Mouse (Mus musculus): ENCODE results near the gene Evc. TPM values are rescaled to one million over a fixed set of nuclear protein-coding genes. Genes with fewer than 3 reads are reported as not detected.

Evc gene
- polyA plus RNA-seq, 1 experiment from 2014 or later: 3.6 TPM

DNA sequence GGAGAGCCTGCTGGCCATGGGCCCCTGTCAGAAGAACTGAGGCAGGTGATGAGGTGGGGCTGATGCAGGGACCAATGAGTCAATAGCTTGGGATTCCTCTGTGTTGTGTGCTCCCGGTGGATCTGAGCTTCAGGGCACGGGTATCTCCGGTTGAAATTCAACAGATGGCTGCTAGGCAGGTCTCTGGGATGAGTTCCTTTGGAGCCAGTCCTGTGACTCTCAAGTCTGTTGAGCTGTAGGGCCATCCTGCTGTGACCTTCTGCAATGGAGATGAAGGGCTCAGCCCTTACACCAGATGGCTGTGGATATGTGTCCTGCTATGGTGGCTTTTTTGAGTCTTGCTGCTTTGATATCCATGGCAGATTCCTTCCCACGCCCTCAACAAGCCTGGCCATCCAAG, 89.2 kb downstream of the Evc start:
- H3K27ac ChIP-seq (replicated peaks): peak overlapping the region; percentile 98
- peak overlapping the region; percentile 68 for H3K4me3 ChIP-seq
- H3K36me3 ChIP-seq: peaks cover 13% of the 10 kb centered on the region
- peak overlapping the region; percentile 90 for H3K4me2 ChIP-seq
- H3K4me1 ChIP-seq (replicated peaks): peaks cover 86% of the 10 kb centered on the region
- no peaks in the 10 kb centered on the region for H3K9me3 ChIP-seq
- H3K27me3 ChIP-seq: peaks cover 13% of the 10 kb centered on the region
- 44% methylated on average over 4 of the region's 4 CpGs for WGBS
- ATAC-seq (ENCODE audit: low read depth): no peak
- peak overlapping the region; percentile 92 for H3K9ac ChIP-seq

DNA sequence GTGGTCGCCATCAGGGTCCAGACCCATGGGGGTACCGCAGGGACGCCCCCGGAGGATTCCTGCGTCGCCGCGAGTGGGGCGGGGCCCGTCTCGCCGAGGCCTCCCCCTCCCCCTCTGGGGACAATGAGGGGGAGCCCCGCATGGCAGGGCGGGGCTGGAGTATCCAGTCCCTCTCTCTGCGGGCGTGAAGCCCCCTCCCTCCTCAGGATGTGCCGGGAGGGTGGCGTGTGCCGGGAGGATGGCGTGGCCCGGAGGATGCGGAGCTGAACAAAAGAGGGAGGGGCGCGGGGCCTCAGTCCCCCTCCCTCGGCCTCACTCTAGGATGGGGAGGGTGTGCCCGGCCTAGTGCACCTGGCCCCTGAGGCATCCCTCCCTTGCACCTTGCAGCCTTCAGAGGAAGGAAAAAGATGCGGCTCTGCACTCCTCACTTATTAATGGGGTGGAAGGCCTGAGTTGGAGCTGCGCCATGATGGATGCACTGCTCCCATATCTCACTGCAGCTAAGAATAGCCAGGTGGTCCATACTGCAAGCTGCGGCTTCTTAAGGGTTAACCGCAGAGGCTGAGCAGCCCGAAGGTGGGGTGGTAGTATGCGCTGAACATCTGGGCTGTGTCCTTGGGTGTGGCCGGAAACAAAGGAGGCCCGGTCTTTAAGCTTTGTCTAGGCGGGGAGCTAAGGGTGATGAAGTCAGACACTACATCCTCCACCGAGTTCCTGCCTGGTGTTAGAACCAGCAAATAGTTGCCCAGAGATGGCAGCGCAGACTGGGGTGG, 90.4 kb downstream of the Evc start:
- Histone ChIP-seq H3K9me3 (no peaks in the 10 kb centered on the region), H3K4me1 (replicated peaks) (peaks cover 83% of the 10 kb centered on the region), H3K27me3 (peaks cover 22% of the 10 kb centered on the region), H3K9ac (peak overlapping the region; percentile 92), H3K4me2 (peak overlapping the region; percentile 90), H3K27ac (replicated peaks) (peak overlapping the region; percentile 98), H3K36me3 (peaks cover 7% of the 10 kb centered on the region; the same call in 1 of the 2 replicates), H3K4me3 (peak overlapping the region; percentile 68)
- peak; percentile 54 for ATAC-seq (ENCODE audit: low read depth)
- under 1% methylated on average over 37 of the region's 37 CpGs for WGBS

DNA sequence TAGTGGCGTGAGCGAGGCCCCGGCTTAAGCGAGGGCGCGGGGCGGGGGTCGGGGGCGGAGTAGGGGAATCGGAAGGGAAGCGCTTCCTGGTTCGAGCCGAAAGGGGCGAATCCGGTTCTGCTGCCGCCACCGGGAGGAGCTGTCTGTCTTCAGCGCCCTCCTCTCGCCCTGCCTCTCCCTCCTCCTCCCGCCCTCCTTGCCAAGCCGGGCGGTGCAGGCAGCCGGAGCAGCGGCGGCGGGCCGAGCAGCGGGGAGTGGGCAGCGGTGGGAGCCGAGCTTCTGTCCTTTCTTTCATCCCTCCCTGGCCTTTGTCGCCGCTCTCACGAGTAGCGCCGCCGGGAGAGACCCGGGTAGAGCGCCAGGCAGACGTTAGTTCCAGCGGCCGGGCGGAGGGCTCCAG, 91.0 kb downstream of the Evc start:
- WGBS: under 1% methylated on average over 35 of the region's 42 CpGs
- peaks cover 83% of the 10 kb centered on the region for H3K4me1 ChIP-seq (replicated peaks)

DNA sequence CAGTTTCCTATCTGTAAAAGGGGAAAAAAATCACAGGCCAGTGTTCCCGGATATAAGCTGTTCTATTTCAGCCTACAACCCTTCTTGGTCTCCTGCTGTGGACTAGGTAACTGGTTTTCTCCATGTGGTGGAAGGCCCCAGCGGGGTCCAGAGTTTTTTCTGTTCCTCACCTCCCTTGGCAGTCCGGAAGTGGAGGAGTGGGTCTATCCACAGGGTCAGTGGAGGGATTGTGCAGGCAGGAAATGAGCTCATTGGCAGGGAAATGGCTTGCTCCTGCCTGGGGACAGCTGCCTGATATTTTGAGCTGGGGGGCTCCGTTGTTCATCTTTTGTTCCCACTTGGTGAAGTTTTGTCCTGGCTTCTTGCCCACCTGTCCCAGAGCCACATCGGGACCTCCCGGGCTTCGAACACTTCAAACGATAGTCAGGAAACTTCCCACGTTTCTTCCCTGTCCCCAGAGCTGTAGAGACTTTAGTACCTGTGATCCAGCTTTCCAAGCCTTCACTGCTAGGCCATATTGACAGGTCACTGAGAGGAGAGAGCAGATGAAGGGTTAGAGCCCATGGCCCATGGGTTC, 91.9 kb downstream of the Evc start:
- peak overlapping the region; percentile 68 for H3K4me3 ChIP-seq
- WGBS: 36% methylated on average over 9 of the region's 9 CpGs
- H3K36me3 ChIP-seq: no peaks in the 10 kb centered on the region
- peak overlapping the region; percentile 98 for H3K27ac ChIP-seq (replicated peaks)
- peaks cover 83% of the 10 kb centered on the region for H3K4me1 ChIP-seq (replicated peaks)
- no peaks in the 10 kb centered on the region for H3K9me3 ChIP-seq
- H3K27me3 ChIP-seq: peaks cover 36% of the 10 kb centered on the region
- peak overlapping the region; percentile 92 for H3K9ac ChIP-seq
- ATAC-seq (ENCODE audit: low read depth): no peak
- peak overlapping the region; percentile 90 for H3K4me2 ChIP-seq

More for the DNA sequence above, 91.0 kb downstream of the Evc start:
- H3K9me3 ChIP-seq: no peaks in the 10 kb centered on the region
- peak overlapping the region; percentile 90 for H3K4me2 ChIP-seq
- peak; percentile 42 for ATAC-seq (ENCODE audit: low read depth)
- H3K27ac ChIP-seq (replicated peaks): peak overlapping the region; percentile 98
- H3K36me3 ChIP-seq: no peaks in the 10 kb centered on the region; the same call in 1 of the 2 replicates
- peak overlapping the region; percentile 92 for H3K9ac ChIP-seq
- H3K27me3 ChIP-seq: peaks cover 28% of the 10 kb centered on the region
- H3K4me3 ChIP-seq: peak overlapping the region; percentile 68

DNA sequence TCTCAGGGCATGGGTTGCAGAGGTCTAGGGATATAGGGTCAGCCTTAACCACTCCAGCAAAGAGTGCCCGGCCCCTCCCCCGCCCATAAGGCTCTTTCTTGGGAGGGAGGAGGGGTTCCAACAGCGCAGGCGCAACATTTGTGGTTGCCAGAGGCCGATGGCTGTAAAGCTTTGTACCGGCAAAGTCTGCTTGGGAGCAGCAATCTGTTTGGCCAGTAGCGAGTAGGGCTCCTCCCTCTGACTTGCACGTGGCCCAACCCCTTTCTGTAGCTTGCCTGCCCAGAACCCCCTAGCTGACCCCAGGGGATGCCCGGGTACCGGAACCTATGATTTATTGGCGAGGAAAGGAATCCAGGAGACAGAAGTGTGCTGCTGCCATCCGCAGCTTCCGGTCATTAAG, 92.5 kb downstream of the Evc start:
- Histone ChIP-seq H3K4me3 (peak overlapping the region; percentile 68), H3K27me3 (peaks cover 41% of the 10 kb centered on the region), H3K4me2 (peak overlapping the region; percentile 90), H3K9me3 (no peaks in the 10 kb centered on the region), H3K4me1 (replicated peaks) (peaks cover 77% of the 10 kb centered on the region), H3K36me3 (no peaks in the 10 kb centered on the region), H3K27ac (replicated peaks) (peak overlapping the region; percentile 98), H3K9ac (peak overlapping the region; percentile 92)
- WGBS: under 1% methylated on average over 13 of the region's 13 CpGs
- peak; percentile 33 for ATAC-seq (ENCODE audit: low read depth)

DNA sequence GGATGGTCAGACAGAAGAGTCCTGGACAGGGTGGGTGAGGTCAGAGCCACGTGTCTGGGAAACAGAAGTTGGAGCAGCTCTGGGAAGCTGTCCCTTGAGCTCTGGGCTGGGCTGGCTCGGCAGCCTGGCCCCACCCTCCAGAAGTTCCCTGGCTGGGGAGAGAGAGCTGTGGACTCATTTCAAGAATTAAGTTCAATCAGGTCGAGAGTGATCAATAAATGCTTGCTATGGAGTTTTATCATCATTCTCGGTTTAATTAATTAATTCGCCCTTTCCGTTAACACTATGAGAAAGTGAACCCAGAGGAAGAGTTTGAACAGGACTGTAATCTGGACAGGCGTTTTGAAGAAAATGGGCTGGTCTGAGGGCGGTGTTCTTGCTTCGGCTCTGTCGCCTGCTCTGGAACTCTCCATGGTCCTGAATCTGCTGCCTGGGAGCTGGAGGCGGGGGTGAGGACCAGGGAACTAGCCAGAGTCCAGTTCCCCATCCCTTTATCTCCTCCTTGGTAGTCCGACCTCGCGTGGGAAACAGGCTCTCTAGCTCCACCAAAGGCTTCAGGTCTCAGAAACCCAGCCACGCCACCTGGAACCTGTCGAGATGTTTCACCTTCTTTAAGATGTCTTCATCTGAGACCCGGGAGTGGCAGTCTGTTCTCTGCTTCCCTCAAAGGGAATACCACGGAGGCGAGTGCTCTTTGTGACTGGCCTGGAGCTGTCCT, 93.4 kb downstream of the Evc start:
- H3K27me3 ChIP-seq: peaks cover 41% of the 10 kb centered on the region
- H3K4me1 ChIP-seq (replicated peaks): peaks cover 69% of the 10 kb centered on the region
- H3K36me3 ChIP-seq: no peaks in the 10 kb centered on the region
- peak overlapping the region; percentile 92 for H3K9ac ChIP-seq
- WGBS: under 1% methylated on average over 19 of the region's 19 CpGs
- no peaks in the 10 kb centered on the region for H3K9me3 ChIP-seq
- H3K4me2 ChIP-seq: peak overlapping the region; percentile 90
- ATAC-seq (ENCODE audit: low read depth): no peak
- peak overlapping the region; percentile 68 for H3K4me3 ChIP-seq
- H3K27ac ChIP-seq (replicated peaks): peak overlapping the region; percentile 98

DNA sequence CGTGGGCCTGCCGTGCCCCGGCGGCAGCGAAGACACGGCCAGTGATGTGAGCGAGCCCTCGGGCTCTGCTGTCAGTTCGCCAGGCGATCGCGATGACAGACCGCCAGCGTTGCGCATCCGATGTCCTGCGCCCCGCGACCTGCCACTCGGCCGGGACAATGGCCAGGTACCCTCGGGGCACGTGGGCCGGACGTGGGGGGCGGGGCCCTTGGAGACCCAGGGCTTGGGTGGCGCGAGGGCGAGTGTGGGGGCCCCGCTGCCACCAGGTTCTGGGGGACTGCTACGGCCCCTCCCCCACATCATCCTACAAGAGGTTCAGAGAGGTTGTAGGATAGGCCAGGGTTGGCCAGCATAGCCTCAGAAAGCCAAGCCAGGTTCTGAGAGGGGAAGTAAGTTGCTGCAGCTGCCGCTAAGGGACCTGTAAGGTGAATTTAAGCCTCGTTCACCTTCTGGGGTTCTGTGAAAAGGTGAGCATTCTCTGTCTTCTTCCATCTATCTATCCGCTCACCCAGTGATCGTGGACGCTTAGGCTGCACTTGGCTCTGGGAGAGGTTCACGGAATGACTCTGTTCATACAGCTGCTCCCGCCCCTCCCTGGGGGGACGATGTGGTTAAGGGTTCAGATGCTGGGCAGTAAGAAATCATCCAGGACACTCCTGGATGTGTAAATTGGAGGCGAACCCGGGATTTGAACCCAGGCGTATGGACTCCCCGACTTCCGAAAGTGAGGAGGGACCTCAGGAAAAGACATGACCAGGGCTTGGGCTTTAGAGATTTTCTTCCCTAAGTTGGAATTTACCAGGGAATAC, 94.1 kb downstream of the Evc start:
- Histone ChIP-seq H3K9ac (peak overlapping the region; percentile 92), H3K27me3 (peaks cover 41% of the 10 kb centered on the region), H3K36me3 (no peaks in the 10 kb centered on the region), H3K9me3 (no peaks in the 10 kb centered on the region), H3K4me1 (replicated peaks) (peaks cover 61% of the 10 kb centered on the region), H3K27ac (replicated peaks) (peak overlapping the region; percentile 98), H3K4me2 (peak overlapping the region; percentile 90), H3K4me3 (peak overlapping the region; percentile 68)
- no peak for ATAC-seq (ENCODE audit: low read depth)
- 6% methylated on average over 44 of the region's 44 CpGs for WGBS

DNA sequence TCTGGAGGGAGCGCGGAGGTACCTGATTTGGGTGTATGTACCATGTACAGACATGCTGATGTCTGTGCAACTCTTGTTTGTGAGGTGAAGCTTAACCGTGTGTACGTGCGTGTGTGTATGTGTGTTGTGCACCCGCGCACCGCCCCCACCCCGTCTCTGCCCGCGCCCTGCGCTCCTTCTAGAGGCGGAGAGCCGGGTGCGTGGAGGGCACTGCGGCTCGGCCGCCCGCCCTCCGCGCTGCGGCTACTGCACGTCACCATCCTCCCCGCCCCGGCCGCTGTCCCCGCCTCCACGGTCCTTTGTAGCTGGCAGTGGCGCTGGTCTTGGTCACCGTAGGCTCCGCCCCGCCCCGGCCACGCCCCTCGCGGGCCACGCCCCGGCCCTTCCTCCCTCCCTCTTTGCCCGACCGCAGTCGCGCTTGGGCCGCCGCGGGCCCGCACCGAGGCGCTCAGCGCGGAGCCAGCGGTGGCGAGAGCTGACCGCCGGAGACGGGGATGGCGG, 95.0 kb downstream of the Evc start, which contains the start of gene Crmp1:
Gene Crmp1 (plus strand): TSS at position 290 of the 501 bp plus-strand sequence.
- WGBS: 1% methylated on average over 54 of the region's 56 CpGs
- H3K27me3 ChIP-seq: peaks cover 41% of the 10 kb centered on the region
- H3K9ac ChIP-seq: peak within 1 kb of the TSS; percentile 92
- H3K4me3 ChIP-seq: peak within 1 kb of the TSS; percentile 68
- H3K9me3 ChIP-seq: no peaks in the 10 kb centered on the region
- peak within 1 kb of the TSS; percentile 98 for H3K27ac ChIP-seq (replicated peaks)
- H3K4me2 ChIP-seq: peak within 1 kb of the TSS; percentile 90
- peaks cover 56% of the 10 kb centered on the region for H3K4me1 ChIP-seq (replicated peaks)
- ATAC-seq (ENCODE audit: low read depth): peak; percentile 70
- H3K36me3 ChIP-seq: no peaks in the 10 kb centered on the region

DNA sequence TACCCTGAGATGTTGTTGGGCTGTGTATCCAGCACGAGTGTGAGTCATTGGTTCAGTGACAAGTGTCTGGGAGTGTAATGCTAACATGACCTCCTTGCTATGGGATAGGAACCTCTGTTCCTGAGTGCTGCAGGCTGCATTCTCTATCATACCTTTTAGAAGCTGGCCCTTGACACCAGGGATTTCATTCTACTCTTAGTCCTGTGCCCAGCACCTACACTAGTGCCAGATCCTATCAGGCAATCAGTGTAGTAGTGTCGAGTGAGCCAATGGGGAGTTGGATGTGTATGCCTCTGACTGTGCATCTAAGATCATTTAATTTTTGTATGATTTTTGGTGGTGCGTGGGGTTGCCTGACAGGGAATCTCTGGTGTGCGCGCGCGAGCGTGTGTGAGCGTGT, 95.5 kb downstream of the Evc start:
- Histone ChIP-seq H3K4me3 (peak overlapping the region; percentile 68), H3K4me2 (peak overlapping the region; percentile 90), H3K27me3 (peaks cover 41% of the 10 kb centered on the region), H3K9ac (peak overlapping the region; percentile 92), H3K36me3 (no peaks in the 10 kb centered on the region), H3K27ac (replicated peaks) (peak overlapping the region; percentile 98), H3K4me1 (replicated peaks) (peaks cover 52% of the 10 kb centered on the region), H3K9me3 (no peaks in the 10 kb centered on the region)
- peak; percentile 4 for ATAC-seq (ENCODE audit: low read depth)
- 8% methylated on average over 9 of the region's 9 CpGs for WGBS

DNA sequence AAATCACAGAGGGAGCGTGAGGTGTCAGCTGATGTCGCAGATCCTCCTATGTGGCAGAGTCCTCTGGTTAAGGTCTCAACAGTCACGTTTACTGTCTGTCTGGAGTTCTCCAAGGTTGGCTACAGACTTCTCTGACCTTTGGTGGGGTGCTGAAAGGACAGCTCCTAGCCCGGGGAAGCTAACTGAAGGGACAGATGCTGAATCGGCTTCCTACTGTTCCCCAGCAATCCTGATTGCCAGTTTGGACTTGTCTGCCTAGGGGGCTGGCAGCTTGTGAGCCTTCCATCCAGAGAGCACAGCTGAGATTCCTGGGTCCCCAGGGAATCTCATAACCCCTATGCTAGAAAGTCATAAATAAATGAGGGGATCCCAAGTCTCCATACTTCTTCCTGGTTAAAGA, 96.1 kb downstream of the Evc start:
- peak overlapping the region; percentile 90; the same call in 1 of the 2 replicates for H3K4me2 ChIP-seq

More for the DNA sequence above, 96.1 kb downstream of the Evc start:
- peaks cover 51% of the 10 kb centered on the region for H3K4me1 ChIP-seq (replicated peaks)
- no peak overlapping the region for H3K9ac ChIP-seq
- WGBS: 4% methylated on average over 5 of the region's 5 CpGs
- H3K27me3 ChIP-seq: peaks cover 41% of the 10 kb centered on the region
- no peak overlapping the region for H3K4me3 ChIP-seq
- no peak for ATAC-seq (ENCODE audit: low read depth)
- H3K36me3 ChIP-seq: no peaks in the 10 kb centered on the region
- peak overlapping the region; percentile 98 for H3K27ac ChIP-seq (replicated peaks)
- H3K9me3 ChIP-seq: no peaks in the 10 kb centered on the region
